Mouse (Mus musculus): ENCODE data around the gene Nop53.
A peak's percentile ranks its signal among the peaks of the same experiment; 100 is the strongest.
"Not testable (repeated sequence)": the region's sequence is repeated elsewhere in the genome, so short reads cannot be mapped to it uniquely, and the experiment has no call there.

Nop53 gene

DNA sequence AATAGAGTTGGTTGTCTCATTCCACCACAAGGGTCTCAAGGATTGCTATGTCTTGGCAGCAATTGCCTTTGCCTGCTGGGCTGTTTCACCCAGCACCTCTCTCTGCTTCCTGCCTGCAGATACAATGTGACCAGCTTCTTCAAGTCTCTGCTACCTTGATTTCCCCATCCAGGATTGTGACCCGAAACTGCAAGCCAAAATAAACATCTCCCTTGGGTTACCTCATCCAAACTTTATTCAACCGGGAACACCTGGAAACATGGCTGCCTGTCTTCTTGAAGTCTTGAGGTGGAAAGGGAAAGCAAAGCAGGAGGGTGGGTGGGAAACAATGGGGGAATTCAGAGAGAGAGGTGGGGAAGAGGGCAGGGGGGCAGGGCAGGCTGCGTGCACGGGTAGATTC is 28.9 kb downstream of the Nop53 start:
- no peak for DNase-seq

DNA sequence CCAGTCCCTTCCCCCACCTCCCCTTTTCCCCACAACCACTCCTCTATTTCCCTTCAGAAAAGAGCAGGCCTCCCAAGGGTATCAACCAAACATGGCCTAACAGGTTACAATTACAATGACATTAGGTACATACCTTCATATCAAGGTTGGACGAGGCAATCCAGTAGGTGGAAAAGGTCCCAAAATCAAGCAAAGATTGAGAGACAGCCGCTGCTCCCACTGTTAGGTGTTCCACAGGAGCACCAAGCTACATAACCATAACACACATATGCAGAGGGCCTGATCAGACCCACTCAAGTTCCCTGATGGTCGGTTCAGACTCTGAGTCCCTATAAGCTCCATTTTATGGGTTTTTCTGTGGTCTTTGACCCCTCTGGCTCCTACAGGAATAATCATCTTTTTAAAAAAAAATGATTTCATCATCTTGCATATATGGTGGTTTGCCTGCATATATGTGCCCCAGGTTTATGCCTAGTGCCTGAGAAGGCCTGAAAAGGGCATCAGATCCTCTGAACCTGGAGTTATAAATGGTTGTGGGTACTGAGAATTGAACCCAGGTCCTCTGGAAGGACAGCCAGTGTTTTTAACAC is 29.6 kb downstream of the Nop53 start:
- DNase-seq: no peak

DNA sequence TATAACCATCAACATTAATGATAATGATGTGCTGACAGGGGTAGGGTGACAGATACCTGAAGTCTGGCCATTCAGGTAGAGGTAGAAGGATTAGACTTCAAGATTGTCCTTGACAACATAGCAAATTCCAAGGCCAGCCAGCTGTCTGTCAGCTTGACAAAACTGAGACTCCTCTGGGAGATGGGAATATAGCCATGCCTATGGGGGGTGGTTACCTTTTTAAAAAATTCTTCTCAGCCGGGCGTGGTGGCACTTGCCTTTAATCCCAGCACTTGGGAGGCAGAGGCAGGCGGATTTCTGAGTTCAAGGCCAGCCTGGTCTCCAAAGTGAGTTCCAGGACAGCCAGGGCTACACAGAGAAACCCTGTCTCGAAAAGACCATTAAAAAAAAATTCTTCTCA is 30.2 kb downstream of the Nop53 start:
- DNase-seq: not testable (repeated sequence)

DNA sequence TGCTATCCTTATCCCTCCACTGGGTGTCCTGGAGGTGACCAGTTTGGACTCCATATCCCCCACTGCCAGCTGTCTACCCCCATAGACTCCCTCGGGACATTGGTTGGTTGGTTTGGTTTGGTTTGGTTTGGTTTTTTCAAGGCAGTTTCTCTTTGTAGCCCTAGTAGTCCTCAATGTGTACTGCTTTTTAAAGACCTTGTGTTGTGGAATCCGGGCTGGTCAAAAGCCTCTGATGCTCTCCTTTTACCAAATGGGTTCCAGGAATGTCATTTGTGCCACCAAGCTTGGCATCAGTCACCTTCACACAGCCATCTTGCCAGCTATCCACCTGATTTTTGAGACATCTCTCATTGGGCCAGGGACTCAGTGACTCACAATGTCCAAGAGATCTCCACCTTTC is 31.1 kb downstream of the Nop53 start:
- DNase-seq: no peak

DNA sequence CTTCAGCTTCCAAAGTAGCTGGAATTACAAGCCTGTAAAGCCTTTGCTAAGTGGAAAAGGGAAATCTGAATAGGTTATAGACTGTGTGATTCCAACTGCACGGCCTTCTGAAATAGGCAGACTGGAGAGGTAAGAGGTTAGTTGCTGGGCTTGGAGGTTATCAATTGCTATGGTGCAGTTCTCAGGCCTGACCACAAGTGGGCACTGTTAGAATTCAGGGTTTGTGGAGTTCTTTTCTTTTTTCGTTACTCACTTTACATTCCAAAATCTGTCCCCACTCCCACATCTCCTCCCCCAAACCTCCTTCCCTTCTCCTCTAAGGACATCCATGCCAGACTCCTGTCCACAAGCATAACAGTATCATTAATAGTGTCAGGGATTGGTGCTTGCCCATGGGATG is 31.6 kb downstream of the Nop53 start:
- peak; percentile 54 for DNase-seq

DNA sequence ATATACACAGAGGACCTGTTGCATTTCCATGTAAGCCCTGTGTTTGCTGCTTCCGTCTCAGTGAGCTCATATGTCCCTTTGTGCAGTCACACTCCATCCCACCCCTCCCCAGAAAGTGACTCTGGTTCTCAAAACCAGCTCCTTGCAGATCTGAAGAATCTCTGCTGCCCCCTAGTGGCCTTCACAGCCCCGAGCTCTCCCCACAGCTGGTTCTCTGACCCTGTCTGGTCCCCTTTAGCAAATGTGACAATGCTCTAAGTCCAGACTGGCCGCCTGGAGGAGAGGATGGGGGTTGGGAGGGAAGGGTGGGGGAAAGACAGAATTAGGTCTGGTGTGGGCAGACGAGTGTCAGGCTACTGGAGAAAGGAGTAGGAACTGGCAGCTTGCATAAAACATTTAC is 33.7 kb downstream of the Nop53 start:
- DNase-seq: peak; percentile 80

DNA sequence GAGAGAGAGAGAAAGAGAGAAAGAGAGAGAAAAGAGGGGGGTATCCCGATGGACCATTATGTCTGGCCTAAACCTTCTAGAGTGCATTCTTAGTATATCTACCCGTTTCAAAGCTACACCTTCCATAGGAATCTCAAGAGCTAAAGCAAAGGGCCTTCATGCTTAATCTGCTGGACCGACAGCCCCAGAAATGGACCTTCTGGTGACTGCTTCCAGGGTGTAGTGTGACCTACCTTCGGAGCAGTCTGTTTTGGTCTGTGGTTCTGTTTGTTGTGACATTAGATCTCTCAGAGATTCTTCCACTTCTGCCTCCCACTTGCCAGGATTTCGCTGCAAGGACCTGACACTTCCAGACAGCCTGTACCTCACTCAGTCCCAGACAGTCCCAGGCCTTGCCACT is 35.4 kb downstream of the Nop53 start:
- no peak for DNase-seq

DNA sequence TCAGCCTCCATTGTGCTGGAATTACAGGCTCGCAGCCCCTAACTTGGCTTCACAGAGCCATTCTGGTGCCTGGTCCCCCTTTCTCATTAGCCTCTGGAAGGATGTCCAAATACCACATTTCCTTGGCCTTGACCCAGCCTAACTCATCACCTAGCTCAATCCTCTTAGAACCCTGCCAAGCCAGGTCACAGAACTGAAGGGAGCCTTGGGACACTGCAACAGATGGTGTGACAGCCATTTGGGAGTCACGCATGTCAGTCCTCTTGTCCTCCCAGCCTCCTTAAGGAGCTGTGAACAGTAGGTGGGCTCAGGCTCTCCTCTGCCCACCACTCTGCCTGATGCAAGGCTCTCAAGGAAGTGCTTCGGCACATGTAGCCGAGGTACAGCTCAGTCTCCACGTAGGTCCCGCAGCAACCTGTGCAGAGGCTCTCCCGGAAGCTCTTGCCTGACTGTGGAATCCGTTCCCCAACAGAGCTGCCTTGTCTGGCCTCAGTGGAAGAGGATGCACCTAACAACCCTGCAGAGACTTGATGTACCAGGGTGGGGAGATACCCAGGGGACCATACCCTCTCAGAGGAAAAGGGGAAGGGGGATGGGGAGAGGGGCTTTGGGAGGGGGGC is 37.8 kb downstream of the Nop53 start:
- no peak for DNase-seq

DNA sequence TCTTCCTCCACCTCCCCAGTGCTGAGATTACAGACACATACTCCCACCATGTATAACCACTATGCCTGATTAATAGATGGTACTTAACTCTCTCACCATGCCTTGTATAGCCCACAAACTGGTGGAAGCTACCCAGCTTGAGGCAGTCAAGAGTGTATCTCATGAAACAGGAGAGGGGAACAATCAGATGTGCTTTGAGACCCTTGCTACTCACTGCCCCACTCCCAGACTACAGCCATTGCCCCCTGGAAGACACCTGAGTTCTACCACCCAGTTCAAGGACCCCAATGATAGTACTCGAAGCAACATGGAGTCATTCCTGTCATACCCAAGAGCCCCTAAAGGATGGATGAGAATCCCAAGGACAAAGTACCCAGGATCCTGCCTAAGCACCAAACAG is 39.3 kb downstream of the Nop53 start:
- DNase-seq: no peak

DNA sequence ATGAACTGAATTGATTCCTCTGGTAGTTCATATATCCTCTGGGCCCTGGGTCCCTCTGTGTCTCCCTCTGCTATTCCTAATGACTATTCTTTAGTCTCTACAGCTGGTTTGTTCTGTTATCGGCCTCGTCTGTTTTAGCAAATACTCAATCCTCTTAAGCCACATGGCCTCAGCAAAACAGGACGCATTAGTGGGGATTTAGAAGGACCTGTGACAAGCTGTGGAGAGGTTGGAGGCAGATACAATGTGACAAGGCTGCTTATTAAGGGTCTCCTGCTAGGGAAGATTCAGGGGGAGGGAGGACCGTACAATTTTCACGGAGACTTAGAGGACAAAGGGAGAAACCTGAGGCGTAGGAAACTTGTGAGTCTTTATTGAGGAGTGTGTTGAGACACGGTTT is 40.0 kb downstream of the Nop53 start:
- DNase-seq: no peak

DNA sequence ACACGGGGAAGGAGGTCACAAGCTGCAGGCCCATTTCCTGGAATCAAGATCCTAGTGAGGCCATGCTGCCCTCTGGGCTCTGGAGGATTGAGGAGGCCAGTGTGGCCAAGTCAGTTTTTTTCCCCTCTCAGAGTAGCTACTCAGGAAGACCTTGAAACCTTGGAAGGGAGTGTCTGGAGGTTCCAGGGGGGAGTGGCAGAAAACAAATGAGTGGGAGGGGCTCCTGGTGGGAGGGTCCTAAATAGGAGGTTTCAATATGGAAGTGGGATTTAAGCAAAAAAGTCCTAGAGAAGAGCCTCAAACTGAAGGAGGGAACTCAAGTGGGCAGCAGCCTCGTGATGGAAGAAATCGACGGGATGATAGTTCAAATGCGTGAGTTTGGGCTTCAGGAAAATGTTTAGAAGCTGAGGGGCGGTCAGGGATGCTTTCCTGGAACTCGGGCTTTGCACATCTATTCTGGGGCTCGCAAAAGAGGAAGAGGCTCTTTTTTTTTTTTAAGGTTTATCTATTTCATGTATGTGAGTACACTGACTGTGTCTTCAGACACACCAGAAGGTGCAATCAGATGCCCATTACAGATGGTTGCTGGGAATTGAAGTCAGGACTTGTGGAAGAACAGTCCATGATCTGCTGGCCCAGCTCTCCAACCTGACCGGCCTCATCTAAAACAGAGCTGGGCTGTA is 44.4 kb downstream of the Nop53 start:
- no peak for DNase-seq

DNA sequence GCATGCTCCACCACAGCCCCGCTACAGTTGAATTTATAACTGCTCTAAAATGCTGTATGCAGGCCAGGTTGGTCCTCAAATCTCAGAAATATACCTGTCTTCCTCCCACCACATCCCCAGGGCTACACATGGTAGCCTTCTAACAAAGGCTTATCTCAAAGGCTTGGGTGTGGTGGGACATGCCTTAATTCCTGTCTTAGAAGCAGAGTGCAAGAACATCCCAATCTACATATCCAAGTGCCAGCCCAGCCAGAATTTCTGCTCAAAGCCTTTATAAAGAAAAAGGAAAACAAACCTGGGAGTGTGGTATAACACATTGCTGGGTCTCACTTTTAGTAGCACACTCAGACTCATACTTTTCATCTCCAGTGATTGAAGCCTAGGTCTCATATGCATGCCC is 51.6 kb downstream of the Nop53 start:
- DNase-seq: no peak
